ENCODE assay signal across 8 mouse cellular contexts in the genomic region with DNA sequence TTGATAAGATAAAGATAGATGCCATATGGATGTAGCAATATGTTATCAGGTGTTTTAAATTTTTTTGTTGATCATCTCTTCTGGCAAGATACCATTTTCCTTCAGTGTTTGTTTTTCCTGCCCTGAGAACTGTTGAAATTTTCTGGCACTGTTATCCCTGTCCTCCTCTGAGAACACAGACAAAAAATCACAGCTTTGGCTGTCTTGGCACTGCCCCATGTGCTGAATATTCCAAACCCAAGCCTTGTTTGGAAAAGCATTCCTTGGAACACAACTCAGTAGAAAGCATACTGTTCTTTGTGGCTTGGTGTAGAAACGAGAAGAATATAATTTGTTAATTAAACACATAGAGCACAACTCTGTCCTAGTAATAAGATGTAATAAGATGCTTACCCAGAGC.
DNase-seq lines count a peak whose midpoint lies in the region; ATAC-seq and TF ChIP-seq lines count a peak whose summit lies in the region.

No protein-coding gene starts in this region.

- DNase-seq in gastrocnemius, adult 2 months: peak; percentile 30
- DNase-seq in gastrocnemius, postnatal 4 days (ENCODE audit: low spot score in 2 of 2): no peak
- peak; percentile 87 for DNase-seq in cerebellum, adult 9-11 months
- DNase-seq in layer of hippocampus, postnatal 10 days (ENCODE audit: low spot score in 2 of 2): peak; percentile 32 to 47
- peak; percentile 22 for DNase-seq in lung, postnatal 36 days
- no peak for DNase-seq in natural killer cell, adult 2 months (ENCODE audit: low spot score in 2 of 2)
- no peak for DNase-seq in limb, embryonic 10.5 days (ENCODE audit: low spot score)

- no peak overlapping the region for H3K27ac ChIP-seq in gastrocnemius, adult 2 months
- H3K27ac ChIP-seq in limb, embryonic 10.5 days: no peak overlapping the region

- no peak for TF ChIP-seq CTCF in gastrocnemius, adult 2 months (IDR thresholded peaks at IDR 0.05)

- no peaks in the 10 kb centered on the region for H3K36me3 ChIP-seq in limb, embryonic 10.5 days

- 80% methylated on average over 1 of the region's 1 CpGs for WGBS in limb, embryonic 10.5 days

- no peak overlapping the region for H3K4me3 ChIP-seq in gastrocnemius, adult 2 months
- no peak overlapping the region for H3K4me3 ChIP-seq in limb, embryonic 10.5 days

- no peaks in the 10 kb centered on the region for H3K27me3 ChIP-seq in limb, embryonic 10.5 days (ENCODE audit: low read depth, poor library complexity, severe bottlenecking)

- no peaks in the 10 kb centered on the region for H3K4me1 ChIP-seq in limb, embryonic 10.5 days

- ATAC-seq in granulocyte monocyte progenitor cell, adult 5-6 weeks (replicated peaks; ENCODE audit: poor library complexity, severe bottlenecking): no peak

- no peaks in the 10 kb centered on the region for H3K9me3 ChIP-seq in limb, embryonic 10.5 days (replicated peaks)

- intact Hi-C loops in gastrocnemius, adult 2 months (cut with DNase I): no loop called here

Comparison
In these comparisons a context has a peak if more than half of its experiments do, and no peak if none do; other contexts are left out.
1. DNase-seq: peak in gastrocnemius, adult 2 months (single experiment), cerebellum, adult 9-11 months (single experiment), layer of hippocampus, postnatal 10 days (2 of 2) and lung, postnatal 36 days (single experiment); none in gastrocnemius, postnatal 4 days (0 of 2), natural killer cell, adult 2 months (0 of 2) and limb, embryonic 10.5 days (single experiment).